Mouse (Mus musculus): Measurements from ENCODE around the gene Ank2.

- TF ChIP-seq CTCF (conservative IDR thresholded peaks at IDR 0.05; ENCODE audit: insufficient read depth, insufficient read length, low read depth, low read length): peak; percentile 76
- TF ChIP-seq POLR2A (IDR thresholded peaks at IDR 0.05; ENCODE audit: low read depth, low read length): no peak
Observed at GRCm38 (mm10) chr3:126903543-126903942, 595.6 kb downstream of the Ank2 start.

Data from kidney, adult 2 months (tissue).